Mouse (Mus musculus) kidney, embryonic 15.5 days (tissue): ENCODE measurements around the gene Agtrap. TPM values are rescaled to one million over a fixed set of nuclear protein-coding genes. Genes with fewer than 3 reads are reported as not detected.

ENCODE experiments used
- ATAC-seq: fragments of 200-750 bp; cut with Nextera tagmentation; replicated peaks from 2 replicates; pipeline ENCODE4 v1.8.0; 2017; ENCODE audit warnings: moderate TSS enrichment; ENCODE audit not compliant: low FRiP score
- H3K27ac ChIP-seq: fragments of 300-500 bp; sonication (generic); 2 replicates; pipeline ENCODE4 v1.5.1; 2015; ENCODE audit warnings: mild to moderate bottlenecking, inconsistent platforms
- H3K27me3 ChIP-seq: fragments of 300-500 bp; sonication (generic); 2 replicates; pipeline ENCODE4 v1.6.1; 2015; ENCODE audit warnings: inconsistent platforms
- H3K36me3 ChIP-seq: fragments of 300-500 bp; sonication (generic); 2 replicates; pipeline ENCODE4 v1.6.1; 2015; ENCODE audit warnings: inconsistent platforms
- H3K4me1 ChIP-seq: fragments of 300-500 bp; sonication (generic); 2 replicates; pipeline ENCODE4 v1.6.1; 2015; ENCODE audit warnings: inconsistent platforms
- H3K4me2 ChIP-seq: fragments of 300-500 bp; sonication (generic); 2 replicates; pipeline ENCODE4 v1.6.1; 2015; ENCODE audit warnings: moderate library complexity, mild to moderate bottlenecking, inconsistent platforms
- H3K4me3 ChIP-seq: fragments of 300-500 bp; sonication (generic); replicated peaks from 2 replicates; pipeline ENCODE4 v1.5.1; 2015; ENCODE audit warnings: mild to moderate bottlenecking, inconsistent platforms
- H3K9ac ChIP-seq: fragments of 300-500 bp; sonication (generic); 2 replicates; pipeline ENCODE4 v1.6.1; 2015; ENCODE audit warnings: mild to moderate bottlenecking, inconsistent platforms
- H3K9me3 ChIP-seq: fragments of 300-500 bp; sonication (generic); replicated peaks from 2 replicates; pipeline ENCODE4 v1.6.1; 2016; ENCODE audit warnings: inconsistent platforms
- WGBS: fragments of 180-500 bp; shearing (Covaris S2); methylation state at CpG from one replicate; pipeline ENCODE4 v1.1.7; 2015; ENCODE audit warnings: mixed read lengths; 5-methylcytosine and 5-hydroxymethylcytosine counted together
- polyA plus RNA-seq: library from polyadenylated mRNA; unstranded; fragments of >200 nt; fragmentation: Nextera tagmentation; extraction: Ambion mirVana; gene quantifications from 2 replicates; pipeline ENCODE4 v1.2.1, GENCODE M21; 2015

Agtrap gene
- polyA plus RNA-seq, 1 experiment from 2014 or later, result 24.4 TPM

- H3K9ac ChIP-seq, result no peak overlapping the region
- H3K27ac ChIP-seq, result peak overlapping the region; percentile 55
- no peak overlapping the region for H3K4me3 ChIP-seq
- 12% methylated on average over 8 of the region's 8 CpGs for WGBS
- H3K4me1 ChIP-seq, result peaks cover 54% of the 10 kb centered on the region
- no peak for ATAC-seq
- H3K36me3 ChIP-seq, result peaks cover 26% of the 10 kb centered on the region
- H3K27me3 ChIP-seq, result no peaks in the 10 kb centered on the region
- H3K4me2 ChIP-seq, result peak overlapping the region; percentile 19; the same call in 1 of the 2 replicates
- H3K9me3 ChIP-seq, result no peaks in the 10 kb centered on the region
Measured at GRCm38 (mm10) chr4:148084261-148084714, 3.5 kb downstream of the Agtrap start.

- no peak for ATAC-seq
- Histone ChIP-seq H3K9me3 (no peaks in the 10 kb centered on the region), H3K9ac (no peak overlapping the region), H3K27me3 (no peaks in the 10 kb centered on the region), H3K4me1 (peaks cover 53% of the 10 kb centered on the region), H3K27ac (peak overlapping the region; percentile 55; the same call in 1 of the 2 replicates), H3K4me2 (no peak overlapping the region), H3K36me3 (peaks cover 26% of the 10 kb centered on the region), H3K4me3 (no peak overlapping the region)
- WGBS, result 50% methylated on average over 21 of the region's 21 CpGs
Measured at GRCm38 (mm10) chr4:148083176-148083899, 4.5 kb downstream of the Agtrap start.

GRCm38 (mm10) chr4:148082257-148083044 lies 5.4 kb downstream of the Agtrap start:
- H3K27ac ChIP-seq, result peak overlapping the region; percentile 55; the same call in 1 of the 2 replicates
- H3K27me3 ChIP-seq, result no peaks in the 10 kb centered on the region
- ATAC-seq, result peak; percentile 16; the same call in 1 of the 2 replicates
- WGBS, result 45% methylated on average over 12 of the region's 12 CpGs
- H3K9ac ChIP-seq, result no peak overlapping the region
- no peaks in the 10 kb centered on the region for H3K9me3 ChIP-seq
- H3K4me2 ChIP-seq, result no peak overlapping the region
- H3K36me3 ChIP-seq, result peaks cover 26% of the 10 kb centered on the region
- H3K4me3 ChIP-seq, result no peak overlapping the region
- H3K4me1 ChIP-seq, result peaks cover 49% of the 10 kb centered on the region

GRCm38 (mm10) chr4:148081201-148081600 lies 6.6 kb downstream of the Agtrap start:
- Histone ChIP-seq H3K4me1 (peaks cover 37% of the 10 kb centered on the region), H3K36me3 (peaks cover 26% of the 10 kb centered on the region), H3K4me3 (no peak overlapping the region), H3K9ac (no peak overlapping the region), H3K27ac (no peak overlapping the region), H3K4me2 (no peak overlapping the region), H3K27me3 (no peaks in the 10 kb centered on the region), H3K9me3 (no peaks in the 10 kb centered on the region)
- ATAC-seq, result no peak
- 94% methylated on average over 10 of the region's 10 CpGs for WGBS

- H3K4me2 ChIP-seq, result no peak overlapping the region
- H3K27ac ChIP-seq, result no peak overlapping the region
- H3K4me1 ChIP-seq, result peaks cover 31% of the 10 kb centered on the region
- ATAC-seq, result no peak
- no peaks in the 10 kb centered on the region for H3K27me3 ChIP-seq
- 79% methylated on average over 1 of the region's 1 CpGs for WGBS
- no peak overlapping the region for H3K9ac ChIP-seq
- H3K9me3 ChIP-seq, result no peaks in the 10 kb centered on the region
- no peak overlapping the region for H3K4me3 ChIP-seq
- H3K36me3 ChIP-seq, result peaks cover 26% of the 10 kb centered on the region
Measured at GRCm38 (mm10) chr4:148080597-148080973, 7.2 kb downstream of the Agtrap start.

GRCm38 (mm10) chr4:148079944-148080596 lies 7.8 kb downstream of the Agtrap start:
- Histone ChIP-seq H3K27me3 (no peaks in the 10 kb centered on the region), H3K9me3 (no peaks in the 10 kb centered on the region), H3K36me3 (peaks cover 26% of the 10 kb centered on the region), H3K4me3 (no peak overlapping the region), H3K27ac (no peak overlapping the region), H3K9ac (no peak overlapping the region), H3K4me2 (no peak overlapping the region), H3K4me1 (peaks cover 31% of the 10 kb centered on the region)
- no peak for ATAC-seq
- 84% methylated on average over 8 of the region's 8 CpGs for WGBS

- Histone ChIP-seq H3K4me3 (no peak overlapping the region), H3K27ac (no peak overlapping the region), H3K4me1 (peaks cover 25% of the 10 kb centered on the region), H3K4me2 (no peak overlapping the region), H3K9ac (no peak overlapping the region), H3K27me3 (no peaks in the 10 kb centered on the region), H3K9me3 (no peaks in the 10 kb centered on the region), H3K36me3 (peaks cover 26% of the 10 kb centered on the region)
- WGBS, result 67% methylated on average over 6 of the region's 6 CpGs
- ATAC-seq, result no peak
Measured at GRCm38 (mm10) chr4:148079212-148079611, 8.6 kb downstream of the Agtrap start.

- H3K27ac ChIP-seq, result no peak overlapping the region
- H3K4me2 ChIP-seq, result no peak overlapping the region
- H3K36me3 ChIP-seq, result peaks cover 15% of the 10 kb centered on the region
- H3K9ac ChIP-seq, result no peak overlapping the region
- ATAC-seq, result no peak
- H3K9me3 ChIP-seq, result no peaks in the 10 kb centered on the region
- H3K4me1 ChIP-seq, result peaks cover 10% of the 10 kb centered on the region; the same call in 1 of the 2 replicates
- no peak overlapping the region for H3K4me3 ChIP-seq
- H3K27me3 ChIP-seq, result no peaks in the 10 kb centered on the region
- WGBS, result 88% methylated on average over 6 of the region's 6 CpGs
Measured at GRCm38 (mm10) chr4:148075881-148076280, 11.9 kb downstream of the Agtrap start.

- peaks cover 9% of the 10 kb centered on the region for H3K36me3 ChIP-seq
- ATAC-seq, result 0 out of 2 replicates have a peak, but pooled peaks have one; percentile 31
- peak overlapping the region; percentile 61 for H3K4me2 ChIP-seq
- peak overlapping the region; percentile 38 for H3K4me3 ChIP-seq
- H3K9ac ChIP-seq, result no peak overlapping the region; the same call in 1 of the 2 replicates
- 39% methylated on average over 21 of the region's 21 CpGs for WGBS
- H3K9me3 ChIP-seq, result no peaks in the 10 kb centered on the region
- H3K27ac ChIP-seq, result peak overlapping the region; percentile 9; the same call in 1 of the 2 replicates
- H3K27me3 ChIP-seq, result no peaks in the 10 kb centered on the region
- peaks cover 15% of the 10 kb centered on the region; the same call in 1 of the 2 replicates for H3K4me1 ChIP-seq
Measured at GRCm38 (mm10) chr4:148075259-148075658, 12.6 kb downstream of the Agtrap start.

- H3K4me1 ChIP-seq, result peaks cover 15% of the 10 kb centered on the region; the same call in 1 of the 2 replicates
- 49% methylated on average over 17 of the region's 17 CpGs for WGBS
- peaks cover 3% of the 10 kb centered on the region for H3K36me3 ChIP-seq
- H3K4me2 ChIP-seq, result peak overlapping the region; percentile 61
- peak overlapping the region; percentile 38 for H3K4me3 ChIP-seq
- no peak overlapping the region for H3K9ac ChIP-seq
- no peaks in the 10 kb centered on the region for H3K9me3 ChIP-seq
- ATAC-seq, result no peak
- H3K27me3 ChIP-seq, result no peaks in the 10 kb centered on the region
- H3K27ac ChIP-seq, result peak overlapping the region; percentile 9; the same call in 1 of the 2 replicates
Measured at GRCm38 (mm10) chr4:148074521-148075189, 13.2 kb downstream of the Agtrap start.

- Histone ChIP-seq H3K27me3 (no peaks in the 10 kb centered on the region), H3K9me3 (no peaks in the 10 kb centered on the region), H3K36me3 (no peaks in the 10 kb centered on the region), H3K9ac (no peak overlapping the region), H3K4me2 (no peak overlapping the region), H3K4me3 (no peak overlapping the region), H3K27ac (no peak overlapping the region), H3K4me1 (peaks cover 25% of the 10 kb centered on the region)
- no peak for ATAC-seq
- WGBS, result 37% methylated on average over 5 of the region's 5 CpGs
Measured at GRCm38 (mm10) chr4:148071508-148071907, 16.3 kb downstream of the Agtrap start.
